Mouse (Mus musculus) bone marrow, adult 2 months (tissue): ENCODE results near the gene Hk3. TPM values are rescaled to one million over a fixed set of nuclear protein-coding genes. Genes with fewer than 3 reads are reported as not detected.
A peak's percentile ranks its signal among the peaks of the same experiment; 100 is the strongest.

Experiments
- H3K27ac ChIP-seq: fragments of 200-500 bp; 2 replicates; pipeline ENCODE4 v1.5.1; 2012; ENCODE audit warnings: low read depth, mild to moderate bottlenecking, control low read depth, inconsistent platforms, low read length; ENCODE audit not compliant: control insufficient read depth, poor library complexity, insufficient read depth
- H3K4me1 ChIP-seq: fragments of 200-500 bp; 2 replicates; pipeline ENCODE4 v1.6.1; 2011; ENCODE audit warnings: low read length; ENCODE audit not compliant: control insufficient read depth, insufficient read depth
- H3K4me3 ChIP-seq: fragments of 200-500 bp; replicated peaks from 2 replicates; pipeline ENCODE3; 2011; ENCODE audit warnings: mild to moderate bottlenecking, low read depth, low read length, control low read depth; ENCODE audit not compliant: control insufficient read depth
- CTCF ChIP-seq: fragments of 200-500 bp; IDR thresholded peaks from 2 replicates; pipeline ENCODE4 v1.5.1; 2011; ENCODE audit warnings: low read length, control low read depth; ENCODE audit not compliant: control insufficient read depth, insufficient read depth
- POLR2A ChIP-seq: fragments of 200-500 bp; IDR thresholded peaks from 2 replicates; pipeline ENCODE4 v1.6.1; 2011; ENCODE audit warnings: low read depth, mild to moderate bottlenecking, control low read depth, low read length, borderline replicate concordance; ENCODE audit not compliant: control insufficient read depth
- WGBS: fragments of 180-500 bp; shearing (Covaris S2); methylation state at CpG from one replicate; pipeline ENCODE4 v1.1.7; 2018; 5-methylcytosine and 5-hydroxymethylcytosine counted together
- polyA plus RNA-seq: library from polyadenylated mRNA; stranded (reverse); fragments of >200 nt; gene quantifications from 2 replicates; pipeline ENCODE4 v1.2.4, GENCODE M21; 2011; ENCODE audit warnings: low replicate concordance; ENCODE audit not compliant: missing spikeins, insufficient read depth, insufficient read length

The Hk3 gene
- polyA plus RNA-seq, 1 experiment = 96.1 TPM

DNA sequence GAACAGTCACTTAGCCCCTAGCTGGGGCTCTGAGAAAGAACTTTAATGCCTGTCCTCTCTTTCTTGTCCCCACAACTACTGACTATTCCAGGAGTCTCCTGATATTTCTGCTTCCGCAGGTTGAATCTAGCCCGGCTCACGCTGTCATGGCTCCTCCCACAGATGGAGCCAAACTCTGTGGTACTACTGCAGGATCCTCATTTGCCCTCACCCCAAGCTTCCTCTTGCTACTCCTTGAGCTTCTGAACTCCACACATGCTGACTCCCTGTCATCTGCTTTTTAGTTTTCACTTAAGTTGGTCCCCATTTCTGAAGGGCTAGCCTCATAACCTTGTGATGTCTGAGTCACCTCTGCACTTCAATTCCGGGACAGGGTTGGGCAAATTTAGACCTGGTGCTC is 1.1 kb downstream of the Hk3 start:
- peak overlapping the region; percentile 79 for H3K4me3 ChIP-seq
- 29% methylated on average over 4 of the region's 4 CpGs for WGBS
- H3K4me1 ChIP-seq = peaks cover 12% of the 10 kb centered on the region
- H3K27ac ChIP-seq = peak overlapping the region; percentile 88
- TF ChIP-seq POLR2A (no peak), CTCF (no peak)

DNA sequence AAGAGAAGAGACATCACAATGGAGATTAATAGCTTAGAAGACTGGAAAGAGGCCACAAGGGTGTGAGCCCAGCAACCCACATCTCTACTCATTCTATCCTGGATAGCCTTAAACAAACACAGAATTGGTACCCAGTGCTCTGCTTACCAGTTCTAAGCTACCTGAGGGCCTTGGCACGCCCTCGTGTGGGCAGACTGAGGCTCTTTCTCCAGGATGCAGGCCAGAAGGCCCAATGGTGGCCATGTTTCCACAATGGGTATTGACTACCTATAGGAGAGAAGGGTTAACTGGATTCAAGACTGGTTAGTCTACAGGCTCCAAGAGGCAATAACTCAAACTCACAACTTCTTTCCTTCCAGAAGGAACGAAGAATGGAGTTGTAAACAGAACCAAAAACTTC is 2.0 kb downstream of the Hk3 start:
- peak overlapping the region; percentile 68; the same call in 1 of the 2 replicates for H3K27ac ChIP-seq
- peak overlapping the region; percentile 79 for H3K4me3 ChIP-seq
- peaks cover 12% of the 10 kb centered on the region for H3K4me1 ChIP-seq
- peak; percentile 58 for TF ChIP-seq CTCF
- TF ChIP-seq POLR2A = no peak
- 47% methylated on average over 3 of the region's 3 CpGs for WGBS

DNA sequence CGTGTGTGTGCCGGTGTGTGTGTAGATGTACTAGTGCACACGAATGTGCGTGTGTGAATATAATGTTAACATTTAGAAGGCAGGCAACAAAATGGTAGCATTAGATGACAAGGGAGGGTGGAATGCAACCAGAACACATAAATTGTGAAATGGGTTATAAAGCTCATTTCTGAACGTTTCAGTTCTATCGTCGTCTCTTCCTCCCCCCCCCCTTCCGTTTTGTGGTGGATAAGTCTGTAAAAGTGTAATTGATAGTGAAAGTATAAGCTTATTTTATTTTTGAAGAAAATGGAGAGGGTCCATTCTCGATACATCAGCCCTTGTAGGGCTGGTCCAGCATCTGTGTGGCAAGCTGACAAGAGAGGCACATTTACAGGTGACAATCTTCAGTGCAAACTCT is 2.5 kb downstream of the Hk3 start:
- no peak for TF ChIP-seq CTCF
- no peak for TF ChIP-seq POLR2A
- H3K4me3 ChIP-seq = peak overlapping the region; percentile 53
- WGBS = 35% methylated on average over 9 of the region's 9 CpGs

DNA sequence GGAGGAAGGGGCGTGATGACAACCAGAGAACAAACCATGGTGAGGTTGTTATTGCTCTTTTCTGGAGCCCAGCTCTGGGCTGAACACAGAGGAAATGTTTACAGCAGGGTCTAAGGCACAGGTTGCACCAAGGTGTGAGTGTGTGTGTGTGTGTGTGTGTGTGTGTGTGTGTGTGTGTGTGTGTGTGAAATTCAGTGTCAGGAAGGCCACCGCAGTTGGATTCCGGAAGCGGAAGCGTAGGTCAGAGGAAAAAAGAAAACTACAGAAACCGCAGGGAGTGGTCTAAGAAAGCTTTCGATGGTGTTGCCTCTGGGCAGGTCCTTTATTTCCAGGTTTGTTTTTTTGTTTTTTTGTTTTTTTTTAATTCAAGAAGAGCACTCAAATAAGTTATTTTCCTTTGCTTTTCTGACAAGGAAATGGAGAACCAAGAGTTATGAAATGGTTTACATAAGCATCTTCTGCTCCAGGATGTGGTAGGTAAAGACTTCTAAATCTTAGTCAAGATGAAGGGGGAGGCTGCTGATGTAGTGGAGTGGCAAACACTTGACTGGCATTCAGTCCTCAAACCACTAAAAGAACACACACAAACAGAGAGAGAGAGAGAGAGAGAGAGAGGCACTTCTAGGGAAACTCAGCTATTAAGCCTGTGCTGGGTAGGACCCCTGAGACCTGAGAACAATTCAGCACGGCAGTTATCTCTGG is 3.1 kb downstream of the Hk3 start:
- Histone ChIP-seq H3K27ac (peak overlapping the region; percentile 88), H3K4me1 (peaks cover 11% of the 10 kb centered on the region), H3K4me3 (peak overlapping the region; percentile 53)
- 19% methylated on average over 8 of the region's 8 CpGs for WGBS
- TF ChIP-seq POLR2A = no peak
- TF ChIP-seq CTCF = no peak

More for the DNA sequence above, 2.5 kb downstream of the Hk3 start:
- Histone ChIP-seq H3K27ac (peak overlapping the region; percentile 88), H3K4me1 (peaks cover 12% of the 10 kb centered on the region)

DNA sequence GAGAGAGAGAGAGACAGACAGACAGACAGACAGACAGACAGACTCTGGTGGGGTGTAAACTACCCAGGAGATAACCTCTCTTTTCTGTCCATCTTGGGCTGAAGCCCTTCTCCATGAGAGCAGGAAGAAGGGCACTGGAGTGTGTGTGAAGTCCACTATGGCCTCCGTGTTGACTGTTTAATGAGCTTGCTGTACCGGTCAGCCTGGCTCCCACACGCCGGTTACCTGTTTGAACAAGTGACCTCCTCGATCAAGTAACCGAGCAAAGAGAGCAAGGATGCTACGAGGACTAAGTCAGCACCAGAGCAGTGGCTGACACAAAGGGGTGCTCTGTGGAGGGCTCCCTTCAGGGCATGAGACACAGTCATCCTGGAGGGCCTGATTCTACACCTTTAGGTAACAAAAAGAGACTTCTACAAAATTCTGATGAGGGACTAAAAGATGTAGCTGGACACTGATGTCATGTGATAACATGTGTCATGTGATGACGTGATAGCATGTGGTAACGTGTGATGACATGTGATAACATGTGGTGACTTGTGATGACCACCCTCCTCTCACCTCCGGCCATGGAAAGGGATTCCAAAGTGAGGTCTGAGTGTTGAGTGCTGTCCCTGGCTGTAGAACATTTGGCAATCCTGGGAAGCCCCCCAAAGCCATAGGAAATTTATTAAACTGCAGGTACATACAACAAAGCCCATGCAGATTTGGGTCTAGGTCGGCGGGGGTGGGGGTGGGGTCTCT is 3.9 kb downstream of the Hk3 start:
- WGBS = 69% methylated on average over 12 of the region's 12 CpGs
- TF ChIP-seq POLR2A (no peak), CTCF (no peak)
- H3K4me3 ChIP-seq = peak overlapping the region; percentile 9
- H3K27ac ChIP-seq = peak overlapping the region; percentile 49; the same call in 1 of the 2 replicates
- peaks cover 8% of the 10 kb centered on the region for H3K4me1 ChIP-seq

DNA sequence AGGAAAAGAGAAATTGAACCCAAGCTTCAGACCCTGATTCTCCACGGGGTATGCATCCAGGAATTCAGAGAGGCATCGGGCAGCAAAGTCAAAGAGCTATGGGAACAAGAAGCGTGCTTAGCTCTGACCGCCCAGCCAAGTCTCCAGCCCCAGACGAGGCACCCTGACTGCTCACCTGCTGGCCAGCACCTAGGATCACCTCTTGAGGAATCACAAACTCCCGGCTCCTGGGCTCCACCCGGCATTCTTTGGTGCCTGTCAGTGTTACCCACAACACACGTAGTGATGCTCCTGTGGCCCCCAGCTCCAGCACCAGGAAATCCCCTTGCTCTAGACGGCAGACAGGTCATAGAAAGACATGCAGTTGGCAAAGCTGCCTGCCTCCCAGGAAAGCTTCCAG is 6.7 kb downstream of the Hk3 start:
- H3K4me3 ChIP-seq = no peak overlapping the region
- TF ChIP-seq CTCF (no peak), POLR2A (no peak)
- WGBS = 77% methylated on average over 9 of the region's 9 CpGs

DNA sequence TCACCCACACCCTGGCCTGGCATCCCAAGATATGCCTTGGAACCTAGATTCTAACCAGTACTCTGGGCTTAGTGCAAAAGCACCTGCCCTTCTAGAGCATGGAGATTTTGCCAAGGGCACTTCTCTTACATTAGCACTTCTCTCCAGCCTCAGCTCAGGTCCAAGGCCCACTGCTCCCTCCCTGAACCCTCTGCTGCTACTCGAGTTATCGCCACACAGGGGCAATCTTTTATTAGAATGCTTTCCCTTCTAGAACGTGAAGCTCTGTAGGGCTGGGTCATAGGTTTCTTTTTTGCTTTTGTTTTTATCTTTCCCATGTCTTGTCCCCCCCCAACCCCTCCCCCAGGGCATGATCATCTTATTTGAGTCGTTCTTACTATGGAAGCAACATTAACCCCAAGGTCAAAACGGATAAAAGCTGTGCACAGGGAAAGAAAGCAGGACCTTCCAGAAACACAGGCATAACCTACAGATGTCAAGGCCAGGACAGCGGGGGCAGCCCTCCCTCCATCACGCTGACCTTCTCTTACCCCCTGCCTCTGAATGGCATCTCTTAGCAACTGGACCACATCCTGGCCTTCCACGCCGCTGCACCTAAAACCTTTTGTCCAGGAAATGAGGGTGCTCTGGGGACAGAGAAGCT is 7.4 kb downstream of the Hk3 start:
- Histone ChIP-seq H3K4me3 (no peak overlapping the region), H3K4me1 (peaks cover 6% of the 10 kb centered on the region; the same call in 1 of the 2 replicates), H3K27ac (no peak overlapping the region)
- no peak for TF ChIP-seq CTCF
- no peak for TF ChIP-seq POLR2A
- 29% methylated on average over 9 of the region's 9 CpGs for WGBS

More for the DNA sequence above, 6.7 kb downstream of the Hk3 start:
- Histone ChIP-seq H3K4me1 (peaks cover 6% of the 10 kb centered on the region; the same call in 1 of the 2 replicates), H3K27ac (no peak overlapping the region)

DNA sequence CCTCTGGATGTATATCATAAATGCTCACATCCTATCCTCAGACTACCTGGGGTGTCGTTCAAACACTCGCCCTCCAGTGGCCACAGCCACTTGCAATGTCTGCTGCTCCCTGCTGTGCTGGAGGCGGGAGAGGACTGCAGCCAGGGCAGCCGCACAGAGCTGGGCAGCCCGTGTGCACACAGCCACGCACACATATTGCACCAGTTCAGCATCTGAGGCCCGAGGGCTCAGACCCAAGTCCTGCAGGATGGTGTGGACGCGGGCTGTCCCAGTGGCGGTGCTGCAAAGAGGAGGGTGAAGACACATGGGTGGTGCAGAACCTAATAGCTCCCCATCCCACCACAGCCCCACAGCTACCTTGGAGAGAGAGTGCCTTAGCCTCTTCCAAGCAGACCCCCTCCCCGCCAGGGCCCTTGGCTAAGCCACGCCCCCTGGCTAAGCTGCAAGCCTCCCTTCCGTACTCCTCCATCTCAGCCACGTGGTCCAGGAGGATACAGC is 9.2 kb downstream of the Hk3 start:
- Histone ChIP-seq H3K4me3 (no peak overlapping the region), H3K4me1 (no peaks in the 10 kb centered on the region; the same call in 1 of the 2 replicates), H3K27ac (no peak overlapping the region)
- TF ChIP-seq POLR2A (no peak), CTCF (0 out of 2 replicates have a peak, but pooled peaks have one; percentile 12)
- 60% methylated on average over 14 of the region's 14 CpGs for WGBS
